Mouse (Mus musculus) mouse trophoblast stem cell (cell line): ENCODE results near the gene Ireb2.
"Not testable (repeated sequence)": the region's sequence is repeated elsewhere in the genome, so short reads cannot be mapped to it uniquely, and the experiment has no call there.

Experiments used
- in situ Hi-C, 2 experiments: fragments of 300-500 bp; cut with MseI, MboI; formaldehyde crosslinking; loops; 2 replicates in 1 of 2; 3 replicates in 1 of 2; pipeline ENCODE4 v1.15.1; 2025

Ireb2 gene

GRCm38 (mm10) chr9:54897097-54897496 lies 33.5 kb downstream of the Ireb2 start:
- in situ Hi-C loops = no loop called here

GRCm38 (mm10) chr9:54909446-54909845 lies 45.9 kb downstream of the Ireb2 start:
- in situ Hi-C loops = no loop called here

- in situ Hi-C loops = no loop called here
Measured at GRCm38 (mm10) chr9:54915576-54915975, 52.0 kb downstream of the Ireb2 start.

GRCm38 (mm10) chr9:54916401-54916800 lies 52.8 kb downstream of the Ireb2 start:
- in situ Hi-C loops = no loop called here

GRCm38 (mm10) chr9:54917010-54917677 lies 53.6 kb downstream of the Ireb2 start, which contains the start of gene Hykk:
Hykk (plus strand) TSS chr9:54917283.
- in situ Hi-C loops = no loop called here

GRCm38 (mm10) chr9:54918191-54918590 lies 54.6 kb downstream of the Ireb2 start:
- in situ Hi-C loops = no loop called here

GRCm38 (mm10) chr9:54918781-54919180 lies 55.2 kb downstream of the Ireb2 start:
- in situ Hi-C loops = no loop called here

- in situ Hi-C loops = no loop called here
Measured at GRCm38 (mm10) chr9:54919946-54920345, 56.4 kb downstream of the Ireb2 start.

GRCm38 (mm10) chr9:54930741-54931140 lies 67.2 kb downstream of the Ireb2 start:
- in situ Hi-C loops = no loop called here

GRCm38 (mm10) chr9:54931765-54932164 lies 68.2 kb downstream of the Ireb2 start:
- in situ Hi-C loops = no loop called here

GRCm38 (mm10) chr9:54932379-54932778 lies 68.8 kb downstream of the Ireb2 start:
- in situ Hi-C loops = no loop called here

GRCm38 (mm10) chr9:54942071-54942470 lies 78.5 kb downstream of the Ireb2 start:
- in situ Hi-C loops = no loop called here

- in situ Hi-C loops = no loop called here
Measured at GRCm38 (mm10) chr9:54944467-54944866, 80.9 kb downstream of the Ireb2 start.

- in situ Hi-C loops = no loop called here
Measured at GRCm38 (mm10) chr9:54946256-54946655, 82.7 kb downstream of the Ireb2 start.

- in situ Hi-C loops = no loop called here
Measured at GRCm38 (mm10) chr9:54949465-54949864, 85.9 kb downstream of the Ireb2 start.

GRCm38 (mm10) chr9:54950162-54950561 lies 86.6 kb downstream of the Ireb2 start:
- in situ Hi-C loops = not testable (repeated sequence)

- in situ Hi-C loops = no loop called here
Measured at GRCm38 (mm10) chr9:54950575-54951321, 87.2 kb downstream of the Ireb2 start, which contains the start of the genes Psma4 and AY074887. Psma4 (plus strand) TSS chr9:54950790. AY074887 (minus strand) TSS chr9:54950998.

GRCm38 (mm10) chr9:54961059-54961458 lies 97.5 kb downstream of the Ireb2 start:
- in situ Hi-C loops = no loop called here
